Mouse (Mus musculus): Measurements from ENCODE around the gene Tmem201. TPM values are rescaled to one million over a fixed set of nuclear protein-coding genes. Genes with fewer than 3 reads are reported as not detected.
A peak's percentile ranks its signal among the peaks of the same experiment; 100 is the strongest.

The Tmem201 gene
- polyA plus RNA-seq, 1 experiment from 2014 or later: 31.0 TPM

- H3K27ac ChIP-seq: no peak overlapping the region
- 85% methylated on average over 12 of the region's 12 CpGs for WGBS
- no peak for ATAC-seq
Observed at GRCm38 (mm10) chr4:149689822-149690700, 47.8 kb downstream of the Tmem201 start.

DNA sequence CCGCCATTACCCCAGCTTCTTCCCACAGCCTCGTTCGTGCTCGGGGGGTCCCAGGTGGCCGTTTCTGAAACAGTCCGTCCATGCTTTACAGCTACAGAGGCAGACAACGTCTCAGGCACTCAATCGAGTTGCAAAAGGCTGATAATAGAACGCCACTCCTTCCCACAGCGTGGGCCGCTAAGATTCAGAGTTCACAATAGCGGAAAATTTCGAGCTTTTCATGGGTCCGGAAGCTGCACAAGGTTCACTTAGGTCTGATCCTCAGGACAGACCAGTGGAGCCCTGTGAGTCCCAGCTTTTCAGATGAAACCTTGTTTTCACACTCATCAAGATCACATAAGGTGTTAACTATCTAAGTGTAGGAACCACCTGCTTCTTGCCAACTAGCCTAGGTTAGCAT is 49.0 kb downstream of the Tmem201 start:
- 71% methylated on average over 14 of the region's 14 CpGs for WGBS

More at GRCm38 (mm10) chr4:149689822-149690700, 47.8 kb downstream of the Tmem201 start:
- H3K4me3 ChIP-seq: no peak overlapping the region
- no peaks in the 10 kb centered on the region for H3K36me3 ChIP-seq (ENCODE audit: poor library complexity, severe bottlenecking)
- no peaks in the 10 kb centered on the region for H3K9me3 ChIP-seq (replicated peaks)
- peaks cover 3% of the 10 kb centered on the region for H3K27me3 ChIP-seq
- no peaks in the 10 kb centered on the region for H3K4me1 ChIP-seq
- no peak overlapping the region for H3K4me2 ChIP-seq
- no peak overlapping the region for H3K9ac ChIP-seq

DNA sequence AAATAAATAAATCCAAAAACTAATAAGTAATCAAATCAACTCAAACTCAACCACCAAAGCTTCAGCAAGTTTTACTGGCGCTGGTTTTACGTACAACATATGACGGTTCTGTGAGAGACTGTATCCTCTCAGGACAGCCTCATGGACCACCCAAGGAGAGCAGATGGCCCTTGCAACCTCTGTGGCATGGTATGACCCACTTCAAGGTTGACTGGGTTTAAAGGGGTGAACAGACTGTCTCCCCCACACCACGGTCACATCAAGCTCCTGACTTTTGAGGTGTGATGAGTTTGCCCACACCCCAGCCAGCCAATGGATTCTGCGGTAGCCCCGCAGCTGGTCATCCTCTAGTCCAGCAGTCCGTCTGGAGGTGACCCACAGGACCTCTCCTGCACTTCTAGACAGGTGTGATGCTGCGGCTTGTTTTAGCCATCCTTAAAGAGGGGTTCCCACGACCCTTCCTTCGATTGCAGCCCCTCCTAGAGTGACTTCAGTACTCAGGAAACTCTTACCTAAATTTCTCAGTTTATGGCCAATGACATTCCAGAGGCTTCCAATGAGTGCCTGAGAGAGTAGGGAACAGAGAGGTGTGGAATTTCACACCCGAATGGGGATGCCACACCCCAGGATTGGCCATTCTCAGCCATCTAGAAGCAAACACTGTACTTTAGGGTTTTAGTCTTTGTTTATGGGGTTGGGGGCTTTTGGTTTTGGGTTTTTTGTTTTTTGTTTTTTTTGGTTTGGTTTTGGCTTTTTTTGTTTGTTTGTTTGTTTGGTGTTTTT is 52.8 kb downstream of the Tmem201 start:
- H3K27me3 ChIP-seq: peaks cover 13% of the 10 kb centered on the region
- H3K4me2 ChIP-seq: no peak overlapping the region
- H3K9ac ChIP-seq: no peak overlapping the region
- no peaks in the 10 kb centered on the region for H3K9me3 ChIP-seq (replicated peaks)
- 84% methylated on average over 11 of the region's 11 CpGs for WGBS
- no peaks in the 10 kb centered on the region for H3K36me3 ChIP-seq (ENCODE audit: poor library complexity, severe bottlenecking)
- H3K4me3 ChIP-seq: no peak overlapping the region
- no peak for ATAC-seq
- no peaks in the 10 kb centered on the region for H3K4me1 ChIP-seq
- no peak overlapping the region for H3K27ac ChIP-seq

More for the DNA sequence above, 49.0 kb downstream of the Tmem201 start:
- H3K27me3 ChIP-seq: peaks cover 8% of the 10 kb centered on the region
- no peak overlapping the region for H3K4me2 ChIP-seq
- H3K4me1 ChIP-seq: no peaks in the 10 kb centered on the region
- no peaks in the 10 kb centered on the region for H3K36me3 ChIP-seq (ENCODE audit: poor library complexity, severe bottlenecking)
- H3K9ac ChIP-seq: no peak overlapping the region
- ATAC-seq: no peak
- H3K27ac ChIP-seq: no peak overlapping the region
- H3K9me3 ChIP-seq (replicated peaks): no peaks in the 10 kb centered on the region
- H3K4me3 ChIP-seq: no peak overlapping the region

- H3K36me3 ChIP-seq (ENCODE audit: poor library complexity, severe bottlenecking): no peaks in the 10 kb centered on the region
- H3K4me1 ChIP-seq: no peaks in the 10 kb centered on the region
- no peak overlapping the region for H3K4me2 ChIP-seq
- WGBS: 6% methylated on average over 7 of the region's 7 CpGs
- no peak overlapping the region for H3K27ac ChIP-seq
- H3K27me3 ChIP-seq: peaks cover 13% of the 10 kb centered on the region
- ATAC-seq: no peak
- no peak overlapping the region for H3K4me3 ChIP-seq
- H3K9ac ChIP-seq: no peak overlapping the region
- no peaks in the 10 kb centered on the region for H3K9me3 ChIP-seq (replicated peaks)
Observed at GRCm38 (mm10) chr4:149683875-149684274, 54.0 kb downstream of the Tmem201 start.

DNA sequence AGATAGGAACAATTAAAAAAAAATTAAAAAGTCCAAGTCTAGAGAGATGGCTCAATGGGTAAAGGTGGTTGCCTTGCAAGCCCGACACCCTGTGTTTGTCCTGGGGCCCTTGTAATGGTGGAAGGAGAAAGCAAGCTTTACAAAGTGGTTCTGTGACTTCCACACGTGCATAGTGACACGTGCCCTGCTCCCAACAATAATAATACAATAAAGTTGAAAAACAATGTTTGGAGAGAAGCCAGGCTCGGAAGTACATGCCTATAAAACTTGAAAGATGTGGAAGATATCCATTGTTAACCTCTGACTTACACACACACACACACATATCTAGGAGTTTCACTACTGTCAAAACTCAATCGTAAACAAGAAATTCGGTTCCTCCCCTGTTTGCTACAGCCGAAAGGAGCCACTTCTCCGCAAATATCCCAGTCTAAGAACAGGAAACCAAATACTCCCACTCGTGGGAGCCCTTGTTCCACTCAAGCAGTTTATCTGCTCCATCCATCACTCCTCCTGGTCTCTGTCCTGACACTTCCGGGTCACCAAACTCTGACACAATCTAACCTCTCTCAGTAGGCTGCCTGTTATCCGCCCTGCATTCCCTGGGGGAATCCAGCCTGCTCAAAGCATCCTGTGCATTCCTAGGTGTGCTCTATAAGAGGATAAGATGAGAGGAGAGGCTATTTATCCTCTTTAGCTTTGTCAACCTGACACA is 58.6 kb downstream of the Tmem201 start:
- H3K36me3 ChIP-seq (ENCODE audit: poor library complexity, severe bottlenecking): no peaks in the 10 kb centered on the region
- H3K27me3 ChIP-seq: peaks cover 15% of the 10 kb centered on the region
- no peak overlapping the region for H3K4me3 ChIP-seq
- no peak for ATAC-seq
- H3K4me2 ChIP-seq: no peak overlapping the region
- no peaks in the 10 kb centered on the region for H3K9me3 ChIP-seq (replicated peaks)
- WGBS: 80% methylated on average over 11 of the region's 11 CpGs
- H3K27ac ChIP-seq: no peak overlapping the region
- H3K4me1 ChIP-seq: 0 out of 2 replicates have a peak, but pooled peaks cover 8% of the 10 kb centered on the region
- no peak overlapping the region for H3K9ac ChIP-seq

DNA sequence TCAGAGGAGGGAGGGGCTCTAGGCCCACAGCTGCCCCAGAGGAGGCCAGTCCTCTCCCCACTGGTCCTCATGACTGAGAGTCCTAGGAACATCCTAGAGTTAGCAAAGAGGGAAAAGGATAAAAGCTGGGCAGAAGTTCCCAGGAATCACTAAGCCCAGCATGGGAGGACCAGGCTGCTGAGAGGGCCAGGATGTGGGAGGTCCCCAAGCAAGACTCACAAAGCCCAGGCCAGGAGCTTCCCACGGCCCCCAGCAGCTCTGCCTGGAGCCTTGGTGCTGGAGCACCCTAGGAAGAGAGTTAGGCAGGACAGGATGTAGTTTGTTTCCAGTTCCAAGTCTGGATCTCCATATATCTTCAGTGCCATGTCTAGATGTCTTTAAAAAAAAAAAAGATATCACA is 59.8 kb downstream of the Tmem201 start:
- H3K4me3 ChIP-seq: no peak overlapping the region
- peaks cover 21% of the 10 kb centered on the region for H3K27me3 ChIP-seq
- no peaks in the 10 kb centered on the region for H3K9me3 ChIP-seq (replicated peaks)
- H3K27ac ChIP-seq: no peak overlapping the region
- ATAC-seq: no peak
- H3K4me1 ChIP-seq: 0 out of 2 replicates have a peak, but pooled peaks cover 8% of the 10 kb centered on the region
- WGBS: 41% methylated on average over 1 of the region's 1 CpGs
- H3K4me2 ChIP-seq: no peak overlapping the region
- no peaks in the 10 kb centered on the region for H3K36me3 ChIP-seq (ENCODE audit: poor library complexity, severe bottlenecking)
- no peak overlapping the region for H3K9ac ChIP-seq

- peak overlapping the region; percentile 59; the same call in 1 of the 2 replicates for H3K27ac ChIP-seq
- H3K4me3 ChIP-seq: peak overlapping the region; percentile 68
- peak overlapping the region; percentile 74 for H3K9ac ChIP-seq
- H3K9me3 ChIP-seq (replicated peaks): 0 out of 2 replicates have a peak, but pooled peaks cover 6% of the 10 kb centered on the region
- ATAC-seq: peak; percentile 93
- H3K27me3 ChIP-seq: peaks cover 19% of the 10 kb centered on the region
- H3K4me1 ChIP-seq: 0 out of 2 replicates have a peak, but pooled peaks cover 8% of the 10 kb centered on the region
- H3K36me3 ChIP-seq (ENCODE audit: poor library complexity, severe bottlenecking): no peaks in the 10 kb centered on the region; the same call in 1 of the 2 replicates
- H3K4me2 ChIP-seq: peak overlapping the region; percentile 93
- under 1% methylated on average over 57 of the region's 60 CpGs for WGBS
Observed at GRCm38 (mm10) chr4:149675378-149676261, 62.2 kb downstream of the Tmem201 start.

DNA sequence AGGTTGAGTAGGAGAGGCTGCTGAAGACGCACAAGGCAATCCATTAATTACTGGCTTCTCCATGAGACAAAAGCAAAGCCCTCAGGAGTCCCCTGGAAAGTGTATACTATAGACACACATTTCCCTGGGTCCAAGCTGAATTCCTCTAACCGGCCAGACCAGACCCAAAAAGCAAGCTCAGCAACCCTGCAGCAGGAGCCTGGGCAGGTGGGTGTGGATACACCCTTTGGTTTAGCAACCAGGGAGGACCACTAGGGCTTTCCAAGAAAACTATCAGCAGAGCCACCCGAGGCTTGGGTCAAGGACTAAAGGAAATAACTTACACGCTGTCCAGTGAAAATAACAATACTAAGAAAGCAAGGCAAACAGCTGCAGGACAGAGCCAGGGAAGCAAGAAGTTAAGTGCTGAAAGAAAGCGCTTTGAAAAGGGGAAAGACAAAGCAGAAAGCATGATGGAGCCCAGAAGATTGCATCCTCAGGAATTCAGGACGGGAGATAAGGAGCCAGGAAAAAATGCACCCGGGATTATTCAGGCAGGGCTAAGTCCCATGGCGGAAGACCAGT is 62.9 kb downstream of the Tmem201 start:
- 0 out of 2 replicates have a peak, but pooled peaks cover 8% of the 10 kb centered on the region for H3K4me1 ChIP-seq
- H3K9me3 ChIP-seq (replicated peaks): 0 out of 2 replicates have a peak, but pooled peaks cover 6% of the 10 kb centered on the region
- WGBS: 9% methylated on average over 8 of the region's 8 CpGs
- no peak for ATAC-seq
- H3K4me3 ChIP-seq: peak overlapping the region; percentile 68
- 0 out of 2 replicates have a peak overlapping the region, but pooled peaks have one; percentile 59 for H3K27ac ChIP-seq
- H3K9ac ChIP-seq: peak overlapping the region; percentile 74
- H3K36me3 ChIP-seq (ENCODE audit: poor library complexity, severe bottlenecking): no peaks in the 10 kb centered on the region; the same call in 1 of the 2 replicates
- H3K27me3 ChIP-seq: peaks cover 19% of the 10 kb centered on the region
- H3K4me2 ChIP-seq: peak overlapping the region; percentile 93

- Histone ChIP-seq H3K27me3 (peaks cover 19% of the 10 kb centered on the region), H3K36me3 (ENCODE audit: poor library complexity, severe bottlenecking) (no peaks in the 10 kb centered on the region; the same call in 1 of the 2 replicates), H3K9ac (no peak overlapping the region), H3K27ac (no peak overlapping the region), H3K9me3 (replicated peaks) (0 out of 2 replicates have a peak, but pooled peaks cover 6% of the 10 kb centered on the region), H3K4me2 (no peak overlapping the region), H3K4me1 (0 out of 2 replicates have a peak, but pooled peaks cover 8% of the 10 kb centered on the region), H3K4me3 (no peak overlapping the region)
- no peak for ATAC-seq
- 94% methylated on average over 5 of the region's 5 CpGs for WGBS
Observed at GRCm38 (mm10) chr4:149672747-149673146, 65.1 kb downstream of the Tmem201 start.

- Histone ChIP-seq H3K27ac (no peak overlapping the region), H3K27me3 (peaks cover 19% of the 10 kb centered on the region), H3K36me3 (ENCODE audit: poor library complexity, severe bottlenecking) (no peaks in the 10 kb centered on the region; the same call in 1 of the 2 replicates), H3K9ac (no peak overlapping the region), H3K4me1 (0 out of 2 replicates have a peak, but pooled peaks cover 8% of the 10 kb centered on the region), H3K4me3 (no peak overlapping the region), H3K4me2 (no peak overlapping the region), H3K9me3 (replicated peaks) (0 out of 2 replicates have a peak, but pooled peaks cover 6% of the 10 kb centered on the region)
- no peak for ATAC-seq
- 95% methylated on average over 6 of the region's 6 CpGs for WGBS
Observed at GRCm38 (mm10) chr4:149671175-149671574, 66.7 kb downstream of the Tmem201 start.

All from forebrain, embryonic 13.5 days (tissue).